Mouse (Mus musculus) liver, postnatal 0 days (tissue): ENCODE data around the gene Gpc6. TPM values are rescaled to one million over a fixed set of nuclear protein-coding genes. Genes with fewer than 3 reads are reported as not detected.

Experiments
- ATAC-seq: fragments of 200-750 bp; cut with Nextera tagmentation; 2 replicates; pipeline ENCODE4 v1.8.0; 2017; ENCODE audit warnings: mild to moderate bottlenecking, moderate library complexity
- DNase-seq: peaks from one replicate; pipeline ENCODE4 v3.0.0-alpha.2; 2016
- H3K27ac ChIP-seq: fragments of 300-500 bp; sonication (generic); 2 replicates; pipeline ENCODE4 v1.5.1; 2014; ENCODE audit warnings: antibody characterized with exemption, moderate library complexity, mild to moderate bottlenecking, low read depth
- H3K27me3 ChIP-seq: fragments of 300-500 bp; sonication (generic); 2 replicates; pipeline ENCODE4 v1.6.1; 2014; ENCODE audit warnings: low read length, control low read depth, mixed read lengths; ENCODE audit not compliant: insufficient read depth
- H3K36me3 ChIP-seq: fragments of 300-500 bp; sonication (generic); replicated peaks from 2 replicates; pipeline ENCODE4 v1.6.1; 2014; ENCODE audit warnings: mild to moderate bottlenecking, control low read depth, low read length, moderate library complexity, mixed read lengths; ENCODE audit not compliant: insufficient read depth
- H3K4me1 ChIP-seq: fragments of 300-500 bp; sonication (generic); 2 replicates; pipeline ENCODE4 v1.6.1; 2014; ENCODE audit warnings: antibody characterized with exemption, mild to moderate bottlenecking, control low read depth; ENCODE audit not compliant: insufficient read depth
- H3K4me2 ChIP-seq: fragments of 300-500 bp; sonication (generic); 2 replicates; pipeline ENCODE4 v1.6.1; 2014; ENCODE audit warnings: low read depth, mild to moderate bottlenecking, low read length, moderate library complexity, mixed read lengths
- H3K4me3 ChIP-seq: fragments of 300-500 bp; sonication (generic); 2 replicates; pipeline ENCODE4 v1.5.1; 2014; ENCODE audit warnings: low read depth, low read length
- H3K9ac ChIP-seq: fragments of 300-500 bp; sonication (generic); replicated peaks from 2 replicates; pipeline ENCODE4 v1.6.1; 2014; ENCODE audit warnings: mild to moderate bottlenecking, moderate library complexity
- H3K9me3 ChIP-seq: fragments of 300-500 bp; sonication (generic); 2 replicates; pipeline ENCODE4 v1.6.1; 2016; ENCODE audit warnings: mild to moderate bottlenecking, control low read depth, low read length, mixed read lengths
- CTCF ChIP-seq: sonication (generic); IDR thresholded peaks from 2 replicates; pipeline ENCODE4 v1.5.1; 2016; ENCODE audit warnings: antibody characterized with exemption, low read depth
- EP300 ChIP-seq: IDR thresholded peaks from 2 replicates; pipeline ENCODE4 v1.6.1; 2016; ENCODE audit warnings: antibody characterized with exemption, low read depth, mild to moderate bottlenecking
- WGBS: fragments of 180-500 bp; shearing (Covaris S2); extraction: QIAGEN DNeasy Blood & Tissue Kit; methylation state at CpG from one replicate; pipeline ENCODE4 v1.1.7; 2014; ENCODE audit not compliant: insufficient replicate concordance; 5-methylcytosine and 5-hydroxymethylcytosine counted together
- polyA plus RNA-seq: library from polyadenylated mRNA; unstranded; fragments of >200 nt; fragmentation: Nextera tagmentation; extraction: Ambion mirVana; gene quantifications from 2 replicates; pipeline ENCODE4 v1.2.1, GENCODE M21; 2015

Gene Gpc6
- polyA plus RNA-seq, 1 experiment from 2014 or later = 4.8 TPM

DNA sequence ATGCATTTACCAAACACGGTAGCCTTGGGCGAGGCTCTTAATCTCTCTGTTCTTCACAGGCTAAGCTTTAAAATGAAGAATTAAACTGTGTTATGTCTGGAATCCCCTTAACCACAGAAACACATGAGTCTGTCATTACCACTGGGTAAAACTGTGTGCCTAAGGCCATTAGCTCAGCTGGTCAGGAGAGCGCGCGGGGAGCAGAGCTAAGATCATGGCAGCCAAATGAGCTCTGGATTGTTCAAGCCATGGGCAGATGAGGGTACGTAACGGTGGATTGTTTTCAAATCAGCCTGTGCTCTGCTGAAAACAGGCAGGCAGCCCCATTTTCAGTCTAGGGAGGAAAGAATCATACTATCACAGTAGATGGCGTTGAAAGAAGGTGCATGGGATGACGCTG lies 859.8 kb downstream of the Gpc6 start:
- Histone ChIP-seq H3K4me1 (no peaks in the 10 kb centered on the region), H3K9ac (no peak overlapping the region), H3K4me2 (no peak overlapping the region), H3K27me3 (no peaks in the 10 kb centered on the region), H3K9me3 (no peaks in the 10 kb centered on the region), H3K36me3 (no peaks in the 10 kb centered on the region), H3K27ac (no peak overlapping the region), H3K4me3 (no peak overlapping the region)
- ATAC-seq (no peak), DNase-seq (no peak)
- TF ChIP-seq EP300 = no peak
- no peak for TF ChIP-seq CTCF
- 87% methylated on average over 9 of the region's 9 CpGs for WGBS

DNA sequence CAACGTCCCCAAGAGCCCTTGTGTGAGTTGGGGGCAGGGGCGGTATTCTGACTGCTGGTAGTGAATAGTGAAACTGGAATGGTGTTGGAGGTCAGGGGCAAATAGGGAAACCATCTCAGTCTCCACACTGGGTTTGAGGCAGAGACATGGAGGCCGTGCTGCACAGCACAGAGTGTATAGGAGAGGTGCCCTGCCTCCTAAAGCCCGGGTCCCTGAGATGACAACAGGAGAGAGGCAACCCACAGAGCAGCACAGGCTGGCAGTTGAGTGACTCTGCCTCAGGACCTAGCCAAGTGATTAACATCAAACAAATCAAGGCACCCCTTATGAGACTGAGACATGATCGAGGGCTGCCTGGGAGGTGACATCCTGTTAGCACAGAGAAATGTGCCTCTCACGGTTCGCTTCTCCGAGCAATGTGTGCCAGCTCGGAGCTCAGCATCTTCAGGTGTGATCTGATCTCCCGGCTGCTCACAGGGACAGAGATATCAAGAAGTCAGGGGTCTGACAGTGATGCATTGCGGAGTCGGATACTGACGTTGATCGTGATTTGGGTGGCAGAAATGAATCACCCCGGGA lies 860.5 kb downstream of the Gpc6 start:
- TF ChIP-seq EP300 = no peak
- no peak for TF ChIP-seq CTCF
- Histone ChIP-seq H3K27me3 (no peaks in the 10 kb centered on the region), H3K4me3 (no peak overlapping the region), H3K36me3 (no peaks in the 10 kb centered on the region), H3K4me2 (no peak overlapping the region), H3K9ac (no peak overlapping the region), H3K9me3 (no peaks in the 10 kb centered on the region), H3K27ac (no peak overlapping the region), H3K4me1 (no peaks in the 10 kb centered on the region)
- no peak for DNase-seq
- 82% methylated on average over 15 of the region's 15 CpGs for WGBS
- no peak for ATAC-seq

DNA sequence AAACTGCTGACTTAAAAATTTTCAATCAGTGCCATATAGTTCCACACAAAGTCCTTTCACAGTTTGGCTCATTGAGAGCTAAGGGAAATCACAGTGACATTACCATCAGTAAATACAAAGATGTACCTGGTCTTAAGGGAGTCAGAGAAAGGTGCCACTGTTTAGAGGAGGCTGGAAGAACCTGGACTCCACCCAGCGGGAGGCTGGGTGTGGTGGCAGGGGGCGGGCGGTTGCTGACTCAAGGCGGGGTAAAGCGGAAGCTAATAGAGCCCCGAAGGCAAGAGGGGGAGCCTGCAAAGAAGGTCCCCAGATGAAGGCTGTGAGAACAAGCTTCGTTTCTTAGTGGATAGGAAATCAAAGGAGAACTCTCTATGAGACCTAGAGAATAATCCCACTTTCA lies 861.5 kb downstream of the Gpc6 start:
- H3K4me1 ChIP-seq = no peaks in the 10 kb centered on the region
- H3K27ac ChIP-seq = no peak overlapping the region
- TF ChIP-seq EP300 (no peak), CTCF (no peak)
- 44% methylated on average over 7 of the region's 7 CpGs for WGBS
- no peak overlapping the region for H3K4me3 ChIP-seq
- DNase-seq (no peak), ATAC-seq (no peak)
- no peaks in the 10 kb centered on the region for H3K27me3 ChIP-seq
- no peak overlapping the region for H3K4me2 ChIP-seq
- H3K9me3 ChIP-seq = no peaks in the 10 kb centered on the region
- no peaks in the 10 kb centered on the region for H3K36me3 ChIP-seq
- H3K9ac ChIP-seq = no peak overlapping the region

DNA sequence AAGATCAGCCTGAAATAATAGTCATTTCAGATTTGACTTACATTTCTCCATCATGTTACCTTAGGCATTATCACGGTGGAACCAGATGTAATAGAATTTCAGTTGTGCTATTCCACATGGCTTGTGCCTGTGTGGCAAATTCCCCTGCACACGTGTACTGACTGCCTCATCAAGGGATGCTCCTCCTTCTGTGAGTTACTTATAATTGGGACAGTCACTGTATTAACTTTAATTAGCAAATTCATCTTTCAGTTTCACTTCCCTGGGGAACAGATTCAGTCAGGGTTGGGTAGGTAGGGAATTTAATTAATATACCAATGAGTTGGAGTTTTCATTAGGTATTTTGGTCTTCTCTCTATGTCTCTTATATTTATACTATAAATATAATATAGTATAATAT lies 869.8 kb downstream of the Gpc6 start:
- 74% methylated on average over 2 of the region's 2 CpGs for WGBS
- Histone ChIP-seq H3K4me3 (no peak overlapping the region), H3K9ac (no peak overlapping the region), H3K27me3 (no peaks in the 10 kb centered on the region), H3K4me2 (no peak overlapping the region), H3K4me1 (no peaks in the 10 kb centered on the region), H3K9me3 (no peaks in the 10 kb centered on the region), H3K36me3 (no peaks in the 10 kb centered on the region), H3K27ac (no peak overlapping the region)
- ATAC-seq = no peak
- DNase-seq = no peak
- TF ChIP-seq EP300 (no peak), CTCF (no peak)

DNA sequence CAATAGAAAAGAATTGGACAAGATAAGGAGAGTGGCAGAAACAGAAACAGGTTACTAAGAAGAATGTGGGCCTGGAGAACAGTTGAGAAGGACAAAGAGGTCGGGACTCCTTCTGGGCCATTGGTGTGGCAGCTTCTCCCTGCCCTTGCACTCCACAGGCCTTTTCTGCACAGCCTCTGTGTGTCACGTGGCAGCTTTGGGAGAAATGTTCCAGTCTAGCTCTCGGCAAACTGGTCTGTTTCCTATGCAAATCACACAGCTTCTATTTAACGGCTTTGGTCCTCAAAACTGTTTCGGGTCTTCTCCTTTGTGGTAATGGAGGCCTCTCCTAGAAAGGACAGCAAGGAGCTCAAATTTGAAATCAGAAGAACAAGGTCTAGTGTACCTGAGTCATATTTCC lies 871.5 kb downstream of the Gpc6 start:
- no peak overlapping the region for H3K27ac ChIP-seq
- H3K4me1 ChIP-seq = no peaks in the 10 kb centered on the region
- H3K4me3 ChIP-seq = no peak overlapping the region
- ATAC-seq (no peak), DNase-seq (no peak)
- H3K9me3 ChIP-seq = no peaks in the 10 kb centered on the region
- no peak overlapping the region for H3K9ac ChIP-seq
- no peaks in the 10 kb centered on the region for H3K36me3 ChIP-seq
- H3K27me3 ChIP-seq = no peaks in the 10 kb centered on the region
- 81% methylated on average over 5 of the region's 5 CpGs for WGBS
- TF ChIP-seq CTCF (no peak), EP300 (no peak)
- no peak overlapping the region for H3K4me2 ChIP-seq

DNA sequence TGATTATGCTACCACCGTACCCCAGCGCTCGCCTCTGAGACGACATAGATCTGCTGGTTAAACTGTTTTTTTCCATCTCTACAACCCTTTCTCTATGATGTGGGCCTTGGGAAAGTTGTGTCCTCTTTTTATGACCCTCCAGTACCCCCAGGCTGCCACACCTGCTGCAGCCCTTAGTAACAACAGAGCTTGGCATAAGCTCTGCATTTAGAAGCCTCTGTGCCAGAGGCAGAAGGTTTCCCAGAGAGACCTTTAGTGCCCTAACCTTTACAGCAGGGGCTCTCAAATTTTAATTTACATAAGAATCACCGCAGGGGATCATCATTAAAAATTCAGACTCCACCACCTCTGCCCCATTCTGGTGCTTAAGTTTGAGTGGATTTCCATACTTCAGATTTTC lies 875.3 kb downstream of the Gpc6 start:
- Histone ChIP-seq H3K27me3 (no peaks in the 10 kb centered on the region), H3K27ac (no peak overlapping the region), H3K9me3 (no peaks in the 10 kb centered on the region), H3K4me3 (no peak overlapping the region), H3K4me2 (no peak overlapping the region), H3K9ac (no peak overlapping the region), H3K36me3 (no peaks in the 10 kb centered on the region), H3K4me1 (no peaks in the 10 kb centered on the region)
- DNase-seq = no peak
- WGBS = 89% methylated on average over 5 of the region's 5 CpGs
- ATAC-seq = no peak
- no peak for TF ChIP-seq EP300
- TF ChIP-seq CTCF = no peak

DNA sequence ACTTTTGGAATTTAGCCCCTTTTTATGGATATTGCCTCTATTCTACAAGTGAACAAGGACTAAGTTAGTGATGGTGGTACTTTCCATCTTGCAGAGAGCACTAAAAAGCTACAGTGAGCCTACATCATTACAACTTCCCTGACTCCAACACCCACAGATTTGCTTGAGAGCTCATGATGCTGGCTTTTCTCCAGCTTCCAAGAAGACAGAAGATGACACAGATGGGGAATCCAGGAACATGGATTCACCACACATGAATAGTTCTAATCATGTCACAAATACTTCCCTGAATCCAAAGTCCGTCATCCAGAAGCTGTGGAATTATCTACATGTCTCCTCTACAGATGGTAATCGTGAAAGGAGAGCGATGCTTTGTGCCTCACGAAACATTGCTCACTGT lies 882.7 kb downstream of the Gpc6 start:
- H3K4me3 ChIP-seq = no peak overlapping the region
- no peak for ATAC-seq

More for the DNA sequence above, 882.7 kb downstream of the Gpc6 start:
- no peak for TF ChIP-seq CTCF
- TF ChIP-seq EP300 = no peak
- Histone ChIP-seq H3K27ac (no peak overlapping the region), H3K36me3 (no peaks in the 10 kb centered on the region), H3K27me3 (no peaks in the 10 kb centered on the region), H3K9ac (no peak overlapping the region), H3K4me1 (no peaks in the 10 kb centered on the region), H3K9me3 (no peaks in the 10 kb centered on the region), H3K4me2 (no peak overlapping the region)
- no peak for DNase-seq
- 68% methylated on average over 4 of the region's 4 CpGs for WGBS
